Mouse (Mus musculus): ENCODE measurements around the gene Mical1.

Mical1 gene

DNA sequence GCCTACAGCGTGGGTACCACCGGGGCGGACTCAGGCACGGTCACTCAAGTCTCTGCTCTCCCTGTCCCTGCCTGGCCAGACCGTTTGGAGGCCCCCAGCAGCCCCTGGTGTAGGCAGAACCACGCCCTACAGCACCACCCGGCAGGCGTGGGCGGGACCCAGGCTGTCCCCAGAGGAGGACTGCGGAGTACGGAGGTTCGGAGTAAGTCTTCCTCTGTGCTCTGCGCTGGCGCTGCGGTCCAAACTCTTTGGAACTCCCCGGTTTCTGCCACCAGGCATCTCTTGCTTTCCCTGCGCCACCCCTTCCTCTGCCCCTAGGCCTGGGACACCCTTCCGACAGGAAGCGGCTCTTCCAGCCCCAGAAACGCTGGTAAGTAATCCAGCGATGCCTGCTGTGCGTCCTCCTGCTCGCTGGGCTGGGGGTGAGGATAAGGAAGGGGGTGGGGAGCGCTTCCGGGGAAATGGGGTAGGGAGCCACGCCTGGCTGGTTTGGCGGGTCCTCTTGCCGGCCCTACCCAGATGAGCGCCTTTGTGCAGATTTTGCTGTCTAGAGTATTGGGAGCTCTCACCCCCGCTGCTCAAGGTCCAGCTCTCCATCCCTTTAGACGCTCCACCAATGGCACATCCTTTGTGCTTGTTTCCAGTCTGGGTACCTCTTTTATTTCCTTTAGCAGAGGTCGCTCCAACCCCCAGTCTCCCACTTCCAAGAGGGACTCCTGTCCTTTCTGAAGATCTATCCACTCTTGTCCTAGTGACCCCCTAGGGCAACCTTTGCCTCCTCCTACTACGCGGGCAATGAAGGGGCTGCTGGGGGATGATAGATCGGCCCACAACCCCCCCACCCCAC, at the start of gene Mical1:
Gene Mical1, plus strand, starts transcription at position 144 of the 847 bp plus-strand sequence.
- no peak for DNase-seq (ENCODE audit: low read depth, low spot score)

DNA sequence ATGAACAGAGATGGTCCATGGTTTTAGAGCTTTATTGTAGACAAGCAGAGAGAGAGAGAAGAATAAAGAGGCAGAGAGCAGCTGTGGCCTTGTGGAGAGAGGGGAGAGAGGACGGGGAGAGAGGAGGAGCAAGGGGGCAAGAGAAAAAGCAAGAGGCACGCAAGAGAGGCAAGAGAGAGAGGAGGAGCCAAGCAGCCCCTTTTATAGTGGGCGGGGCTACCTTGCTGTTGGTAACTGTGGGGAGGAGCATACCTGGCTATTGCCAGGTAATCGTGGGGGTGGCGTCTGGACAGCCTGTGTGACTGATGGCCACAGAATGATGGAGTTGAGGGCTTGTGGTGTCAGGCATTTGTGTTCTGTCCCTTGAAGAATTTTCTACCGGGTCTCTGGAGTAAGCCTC, 49.7 kb upstream of the Mical1 start:
- DNase-seq (ENCODE audit: low read depth, low spot score) = no peak

DNA sequence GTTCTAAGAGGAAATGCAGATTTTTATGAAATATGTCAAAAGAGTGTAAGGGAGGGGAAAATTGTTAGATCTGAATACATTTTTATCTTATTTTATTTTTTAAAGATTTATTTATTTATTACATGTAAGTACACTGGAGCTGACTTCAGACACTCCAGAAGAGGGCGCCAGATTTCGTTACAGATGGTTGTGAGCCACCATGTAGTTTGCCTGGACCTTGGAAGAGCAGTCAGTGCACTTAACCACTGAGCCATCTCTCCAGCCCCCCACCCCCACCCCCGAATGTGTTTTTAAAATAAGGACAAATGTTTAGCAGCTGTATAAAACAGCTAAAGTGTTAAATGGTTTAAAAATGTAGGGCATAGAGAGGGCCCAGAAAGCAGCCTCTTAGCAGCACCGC, 41.5 kb upstream of the Mical1 start:
- DNase-seq (ENCODE audit: low read depth, low spot score) = no peak

DNA sequence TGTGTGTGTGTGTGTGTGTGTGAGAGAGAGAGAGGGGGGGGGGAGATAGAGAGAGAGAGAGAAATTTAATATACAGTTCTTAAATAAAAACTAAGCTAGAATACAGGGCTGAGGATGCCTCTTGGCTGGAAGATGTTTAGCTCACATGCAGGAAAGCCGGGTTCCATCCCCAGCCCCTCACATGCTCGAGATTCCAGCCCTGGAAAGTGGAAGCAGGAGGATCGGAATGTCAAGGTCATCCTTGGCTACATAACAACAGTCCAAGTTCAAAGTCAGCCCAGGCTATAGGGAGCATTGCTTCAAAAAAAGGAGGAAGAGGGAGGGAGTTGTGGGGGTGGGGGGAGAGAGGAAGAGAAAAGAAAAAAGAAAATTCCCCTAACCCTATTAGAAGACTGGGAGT, 41.0 kb upstream of the Mical1 start:
- DNase-seq (ENCODE audit: low read depth, low spot score) = no peak

DNA sequence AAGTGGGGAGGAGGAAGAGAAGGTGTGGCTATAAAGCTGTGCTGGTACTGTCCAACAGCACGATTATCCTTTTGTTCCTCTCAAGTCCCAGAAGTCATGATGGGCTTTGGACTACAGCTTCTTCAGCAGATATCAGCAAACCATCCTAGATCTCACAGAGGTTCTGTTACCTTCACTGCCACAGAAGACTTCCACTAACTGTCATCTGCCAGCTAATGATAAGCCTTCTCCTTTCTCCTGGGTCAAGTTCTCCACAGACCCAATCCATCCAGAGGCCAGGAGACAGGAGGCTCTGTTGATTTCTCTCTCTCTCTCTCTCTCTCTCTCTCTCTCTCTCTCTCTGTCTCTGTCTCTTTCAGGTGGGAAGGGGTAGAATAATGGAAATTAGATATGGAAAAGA, 27.9 kb upstream of the Mical1 start:
- no peak for DNase-seq (ENCODE audit: low read depth, low spot score)

DNA sequence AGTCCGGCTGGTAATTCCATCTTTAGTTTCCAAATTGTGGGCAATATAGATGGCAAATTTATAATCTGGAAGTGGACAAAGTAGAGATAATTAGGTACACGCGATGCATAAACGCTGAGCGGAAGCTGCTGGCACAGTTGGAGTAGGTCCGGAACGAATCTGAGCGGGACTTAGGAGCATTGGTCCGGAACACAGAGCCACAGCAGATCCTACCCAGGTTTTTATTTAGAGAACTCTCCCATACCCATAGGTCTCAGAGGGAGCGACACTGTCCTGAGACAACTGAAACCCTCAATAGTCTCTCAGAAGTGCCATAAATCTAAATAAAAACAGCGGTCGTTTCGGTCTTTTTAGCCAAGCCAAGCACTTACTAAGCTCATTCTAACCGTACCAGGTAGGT, 26.4 kb upstream of the Mical1 start:
- DNase-seq (ENCODE audit: low read depth, low spot score) = no peak

DNA sequence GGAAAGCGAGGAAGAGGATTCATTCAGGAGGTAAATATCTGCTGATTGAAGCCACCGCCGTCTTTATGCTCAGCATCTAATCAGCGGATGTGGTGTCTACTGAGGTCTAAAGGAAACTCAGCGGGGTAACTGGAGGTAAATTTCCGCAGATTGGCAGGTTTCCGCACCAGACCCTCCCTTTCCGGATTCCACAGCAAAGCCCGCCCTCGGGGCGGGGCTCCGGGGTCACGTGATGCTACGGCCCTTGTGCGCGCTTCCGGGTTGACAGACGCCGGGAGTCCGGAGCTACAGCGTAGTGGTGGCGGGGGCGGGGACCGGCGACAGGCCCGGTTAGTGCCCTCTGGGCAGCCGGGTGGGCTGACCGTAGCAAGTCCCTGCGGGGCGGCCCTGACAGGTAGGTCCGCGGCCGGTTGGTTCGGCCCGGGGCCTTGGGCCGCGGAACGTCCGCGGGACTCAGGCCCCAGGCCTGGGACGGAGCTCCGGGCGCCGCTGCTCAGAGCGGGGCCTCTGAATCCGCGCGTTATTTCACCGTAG, 25.9 kb upstream of the Mical1 start, which contains the start of gene Zbtb24:
Gene Zbtb24, plus strand, starts transcription at position 247 of the 534 bp plus-strand sequence.
- peak; percentile 95 for DNase-seq (ENCODE audit: low read depth, low spot score)

DNA sequence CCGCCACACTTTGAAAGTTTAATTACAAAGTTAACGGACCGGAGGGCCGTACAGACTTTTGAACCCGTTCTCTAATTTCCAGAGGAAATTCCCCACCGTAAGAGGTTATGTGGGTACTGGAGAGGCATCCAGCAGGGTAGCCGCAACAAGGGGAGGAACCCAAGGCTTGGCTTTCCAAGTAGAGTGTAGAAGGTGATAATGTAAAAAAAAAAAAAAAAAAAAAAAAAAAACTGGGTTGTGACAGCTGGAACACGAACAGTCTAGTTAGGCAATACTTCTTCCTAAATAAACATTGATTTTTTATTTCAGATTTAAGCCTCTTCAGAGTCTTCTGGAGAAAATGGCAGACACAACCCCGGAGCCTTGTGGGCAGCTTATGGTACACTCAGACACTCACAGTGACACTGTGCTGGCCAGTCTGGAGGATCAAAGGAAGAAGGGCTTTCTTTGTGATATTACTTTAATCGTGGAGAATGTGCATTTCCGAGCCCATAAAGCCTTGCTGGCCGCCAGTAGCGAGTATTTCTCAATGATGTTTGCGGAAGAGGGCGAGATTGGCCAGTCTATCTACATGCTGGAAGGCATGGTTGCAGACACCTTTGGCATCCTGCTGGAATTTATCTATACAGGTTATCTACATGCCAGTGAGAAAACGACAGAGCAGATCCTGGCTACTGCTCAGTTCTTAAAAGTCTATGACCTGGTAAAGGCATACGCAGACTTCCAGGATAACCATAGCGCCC, 25.2 kb upstream of the Mical1 start:
- no peak for DNase-seq (ENCODE audit: low read depth, low spot score)

DNA sequence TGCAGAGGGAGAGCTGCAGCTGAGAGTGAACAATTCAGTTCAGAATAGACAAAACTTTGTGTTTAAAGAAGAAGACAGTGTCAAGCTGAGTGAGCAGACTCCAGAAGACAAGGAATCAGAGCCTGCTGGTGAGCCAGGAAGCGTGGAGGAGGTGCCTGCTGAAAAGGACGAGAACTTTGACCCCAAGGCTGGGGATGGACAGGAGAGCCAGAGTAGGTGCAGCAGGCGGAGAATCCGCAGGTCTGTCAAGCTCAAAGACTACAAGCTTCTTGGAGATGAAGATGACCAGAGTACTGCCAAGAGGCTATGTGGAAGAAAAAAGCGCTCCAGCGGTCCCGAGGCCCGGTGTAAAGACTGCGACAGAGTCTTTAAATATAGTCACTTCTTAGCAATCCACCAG, 24.5 kb upstream of the Mical1 start:
- DNase-seq (ENCODE audit: low read depth, low spot score) = no peak

DNA sequence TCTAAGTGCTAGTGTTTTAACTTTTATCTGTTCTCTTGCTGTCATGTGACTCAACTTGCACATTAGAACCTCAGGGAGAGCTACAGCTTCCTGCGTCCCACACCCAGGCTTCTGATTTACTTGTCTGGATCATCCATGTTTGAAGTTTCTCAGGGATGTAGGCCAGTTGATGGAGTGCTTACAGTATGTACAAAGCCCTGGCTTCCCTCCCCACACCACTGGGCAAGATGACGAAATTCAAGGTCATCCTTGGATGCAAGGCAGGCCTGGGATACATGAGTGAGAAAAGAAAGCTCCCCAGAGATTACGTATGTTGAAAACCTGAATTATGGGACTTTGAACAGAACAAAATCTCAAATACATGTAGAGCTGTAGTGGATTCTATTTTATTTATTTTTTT, 23.3 kb upstream of the Mical1 start:
- DNase-seq (ENCODE audit: low read depth, low spot score) = no peak

DNA sequence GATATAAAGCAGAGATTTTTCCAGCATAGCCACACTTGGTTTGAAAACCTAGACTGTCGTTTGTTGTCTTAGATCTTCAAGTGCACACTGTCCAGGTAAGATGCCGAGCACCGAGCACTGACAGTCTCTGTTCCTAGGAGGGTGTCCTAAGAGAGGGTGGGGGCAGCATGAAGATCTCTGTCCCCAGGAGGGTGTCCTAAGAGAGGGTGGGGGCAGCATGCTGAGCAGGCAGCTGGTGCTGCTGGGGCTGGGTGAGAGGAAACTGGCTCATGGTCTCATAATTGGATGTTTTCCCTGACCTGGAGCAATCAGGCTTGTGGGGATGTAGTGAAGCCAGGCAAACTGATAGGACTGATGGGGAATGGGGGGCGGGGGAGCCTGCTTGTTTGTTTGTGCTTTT, 16.1 kb upstream of the Mical1 start:
- DNase-seq (ENCODE audit: low read depth, low spot score) = no peak

DNA sequence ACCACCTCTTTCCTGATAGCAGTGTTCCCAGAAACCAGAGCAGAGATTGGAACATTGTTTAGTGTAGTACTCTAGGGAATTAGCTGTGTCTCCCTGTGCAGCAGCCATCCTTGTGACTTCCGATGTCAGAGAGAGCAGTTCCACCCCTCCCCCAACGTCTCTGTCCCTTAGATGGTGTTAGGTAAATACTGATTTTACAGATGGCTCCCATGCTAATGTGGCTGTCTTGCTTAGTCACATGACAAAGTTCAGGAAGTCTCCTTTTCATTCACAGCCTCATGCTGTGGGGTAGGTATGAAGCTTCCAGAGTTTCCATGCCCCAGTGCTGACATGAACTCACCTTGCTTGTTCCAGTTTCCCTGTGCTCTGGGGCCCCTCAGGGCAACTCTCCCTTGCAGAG, 15.6 kb upstream of the Mical1 start:
- DNase-seq (ENCODE audit: low read depth, low spot score) = no peak

DNA sequence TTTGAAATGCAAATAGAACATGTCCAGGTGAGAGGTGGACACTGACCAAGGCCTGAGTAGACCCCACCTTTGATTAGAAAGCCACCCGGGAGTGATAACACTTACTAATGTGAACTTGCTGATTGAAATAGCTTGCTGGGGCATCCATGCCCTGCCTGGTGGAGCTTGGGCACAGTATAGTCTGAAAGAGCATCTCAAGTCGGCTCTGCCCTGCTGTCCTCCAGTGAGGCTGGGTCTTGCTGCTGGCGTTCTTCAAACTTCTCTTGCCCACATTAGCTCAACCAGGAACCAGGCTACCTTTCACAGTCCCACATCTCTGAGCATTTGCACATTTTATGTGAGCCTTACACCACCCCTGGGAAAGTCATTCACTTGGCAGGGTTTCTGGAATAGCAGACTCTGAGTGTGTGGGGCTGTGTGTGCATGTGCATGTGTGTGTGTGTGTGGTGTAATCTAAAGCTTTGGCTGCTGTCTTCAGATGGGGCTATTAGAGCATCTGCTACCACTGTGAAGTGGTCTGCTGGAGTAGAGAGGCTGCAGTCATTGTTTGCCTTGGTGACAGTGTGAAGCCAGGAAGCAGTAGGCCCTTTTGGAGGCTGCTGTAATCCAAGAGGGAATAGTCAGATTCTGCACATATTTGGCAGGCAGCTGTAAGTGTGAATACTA, 14.9 kb upstream of the Mical1 start:
- no peak for DNase-seq (ENCODE audit: low read depth, low spot score)

DNA sequence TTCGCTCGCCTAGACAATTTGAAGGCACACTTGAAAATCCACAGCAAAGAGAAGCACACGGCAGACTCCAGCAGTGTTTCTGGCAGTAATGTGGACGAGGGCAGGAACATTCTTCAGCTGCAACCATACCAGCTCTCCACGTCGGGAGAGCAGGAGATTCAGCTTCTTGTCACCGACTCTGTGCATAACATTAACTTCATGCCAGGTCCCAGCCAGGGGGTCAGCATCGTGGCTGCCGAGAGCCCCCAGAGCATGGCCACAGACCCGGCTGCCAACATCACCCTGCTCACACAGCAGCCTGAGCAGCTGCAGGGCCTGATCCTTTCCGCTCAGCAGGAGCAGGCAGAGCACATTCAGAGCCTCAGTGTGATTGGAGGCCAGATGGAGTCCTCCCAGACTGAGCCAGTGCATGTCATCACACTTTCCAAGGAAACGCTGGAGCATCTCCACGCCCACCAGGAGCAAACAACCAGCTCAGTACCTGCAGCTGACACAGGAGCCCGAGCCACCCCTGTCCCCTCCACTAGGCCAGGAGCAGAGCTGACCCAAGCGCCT, 11.6 kb upstream of the Mical1 start:
- DNase-seq (ENCODE audit: low read depth, low spot score) = no peak

DNA sequence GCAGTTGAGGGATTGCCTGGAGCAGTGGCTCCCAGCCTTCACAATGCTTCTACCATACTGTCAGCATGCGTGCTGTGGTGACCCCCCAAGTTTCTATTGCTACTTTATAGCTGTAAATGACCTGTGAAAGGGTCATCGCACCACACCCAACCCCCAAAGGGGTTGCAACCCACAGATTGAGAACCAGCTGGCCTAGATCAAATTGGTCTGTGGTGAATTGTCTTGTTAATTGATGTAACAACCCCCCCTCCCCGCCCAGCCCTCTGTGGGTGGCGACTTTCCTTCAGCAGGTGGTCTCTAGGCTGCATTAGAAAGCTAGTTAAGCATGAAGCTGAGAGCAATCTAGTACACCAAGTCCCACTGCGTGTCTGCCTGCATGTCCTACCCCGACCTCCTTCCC, 8.8 kb upstream of the Mical1 start:
- no peak for DNase-seq (ENCODE audit: low read depth, low spot score)

DNA sequence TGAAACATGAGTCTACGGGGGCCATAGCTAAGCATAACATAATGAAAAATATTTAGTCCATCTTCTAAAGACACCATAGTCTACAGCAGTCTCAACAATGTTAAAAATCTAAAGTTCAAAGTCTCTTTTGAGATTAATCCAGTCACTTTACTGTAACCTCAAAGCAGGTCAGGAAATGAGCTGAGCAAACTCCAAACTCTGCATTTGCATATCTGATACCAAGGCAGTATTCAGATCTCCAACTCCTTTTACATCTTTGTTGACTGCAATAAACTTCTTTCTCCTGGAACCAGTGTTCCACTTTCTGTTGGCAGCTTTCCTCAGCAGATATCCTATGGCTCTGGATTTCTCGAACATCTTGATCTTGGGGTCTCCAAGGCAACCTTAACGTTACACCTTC, 5.4 kb upstream of the Mical1 start:
- DNase-seq (ENCODE audit: low read depth, low spot score) = no peak

DNA sequence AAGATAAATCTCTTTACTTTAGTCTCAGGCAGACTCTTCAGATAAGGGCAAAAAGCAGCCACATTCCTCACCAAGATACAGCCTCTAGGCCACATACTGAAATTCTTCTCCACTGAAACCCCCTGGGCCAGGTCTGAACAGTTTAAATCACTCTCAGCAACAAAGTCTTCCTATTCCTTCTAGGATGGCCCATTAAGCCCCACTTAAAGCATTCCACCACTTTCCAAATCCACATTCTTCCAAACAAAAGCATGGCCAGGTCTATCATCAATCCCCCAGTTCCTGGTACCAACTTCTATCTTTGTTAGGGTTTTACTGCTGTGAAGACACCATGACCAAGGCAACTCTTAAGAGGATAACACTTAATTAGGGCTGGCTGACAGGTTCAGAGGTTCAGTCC, 3.6 kb upstream of the Mical1 start:
- no peak for DNase-seq (ENCODE audit: low read depth, low spot score)

DNA sequence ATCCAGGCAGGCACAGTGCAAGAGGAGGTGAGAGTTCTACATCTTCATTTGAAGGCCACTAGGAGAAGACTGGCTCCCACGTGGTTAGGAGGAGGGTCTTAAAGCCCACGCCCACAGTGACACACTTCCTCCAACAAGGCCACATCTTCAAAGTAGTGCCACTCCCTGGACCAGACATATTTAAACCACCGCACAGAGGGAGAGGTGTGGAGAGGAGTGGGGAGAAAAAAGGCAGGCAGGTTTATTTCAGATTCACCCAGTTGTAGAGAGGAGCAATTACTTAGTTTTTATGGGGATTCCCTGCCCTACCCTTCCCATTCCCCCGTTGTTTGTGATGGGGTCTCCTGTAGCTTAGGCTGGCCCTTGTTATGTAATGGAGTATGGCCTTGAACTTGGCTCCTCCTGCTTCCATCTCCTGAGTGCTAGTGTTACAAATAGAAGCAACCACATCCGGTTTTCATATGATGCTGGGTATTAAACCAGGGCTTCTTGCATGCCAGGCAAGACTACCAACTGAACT, 3.1 kb upstream of the Mical1 start:
- no peak for DNase-seq (ENCODE audit: low read depth, low spot score)

DNA sequence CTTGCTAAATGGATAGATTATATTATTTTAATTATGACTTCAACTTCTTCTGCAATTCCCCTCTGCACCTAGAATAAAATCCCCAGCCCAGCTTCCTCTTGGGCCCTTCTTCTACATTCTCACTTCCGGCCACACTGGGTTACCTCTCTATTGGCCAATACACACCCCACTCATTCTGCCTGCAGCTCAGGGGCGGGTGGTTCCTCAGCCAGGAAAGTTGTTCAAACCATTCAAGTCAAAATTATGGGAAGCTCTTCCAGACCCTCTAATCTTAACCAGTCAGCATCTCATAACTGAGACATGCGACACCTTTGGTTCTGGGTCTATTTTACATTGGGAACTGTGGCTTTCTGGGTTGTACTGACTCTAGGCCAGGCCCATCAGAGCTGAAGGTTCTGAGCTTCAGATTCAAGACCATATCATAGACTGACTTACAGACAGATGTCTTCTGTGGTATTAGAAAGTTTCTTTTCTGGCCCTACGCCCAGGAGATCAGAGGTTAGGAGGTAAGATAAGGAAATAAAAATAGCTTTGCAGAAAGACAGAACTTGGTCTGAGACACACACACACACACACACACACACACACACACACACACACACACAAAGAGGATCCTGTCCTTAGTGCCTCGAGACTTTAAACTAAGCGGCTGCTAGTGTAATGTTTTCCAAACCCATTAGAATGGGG, 2.2 kb upstream of the Mical1 start:
- DNase-seq (ENCODE audit: low read depth, low spot score) = no peak

DNA sequence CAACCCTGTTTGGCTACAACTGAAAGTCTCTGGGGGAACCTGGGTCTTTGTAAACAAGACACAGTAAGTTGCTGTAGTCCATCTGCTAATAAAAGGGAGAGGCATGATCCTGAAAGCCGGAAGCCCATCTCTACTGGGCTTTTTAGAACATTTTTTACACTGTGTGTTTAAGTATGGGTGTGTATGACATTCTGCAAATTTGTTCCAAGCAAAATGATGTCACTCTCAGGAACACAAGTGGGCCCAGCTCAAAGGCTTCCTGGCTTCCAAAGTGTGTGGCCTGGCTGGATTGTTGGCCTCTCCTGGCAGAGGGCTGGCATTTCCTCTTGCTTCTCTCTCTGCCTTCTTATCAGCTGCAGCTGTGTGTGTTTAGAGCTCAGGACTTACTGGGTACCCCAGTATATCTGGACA, 1.1 kb upstream of the Mical1 start:
- no peak for DNase-seq (ENCODE audit: low read depth, low spot score)

DNA sequence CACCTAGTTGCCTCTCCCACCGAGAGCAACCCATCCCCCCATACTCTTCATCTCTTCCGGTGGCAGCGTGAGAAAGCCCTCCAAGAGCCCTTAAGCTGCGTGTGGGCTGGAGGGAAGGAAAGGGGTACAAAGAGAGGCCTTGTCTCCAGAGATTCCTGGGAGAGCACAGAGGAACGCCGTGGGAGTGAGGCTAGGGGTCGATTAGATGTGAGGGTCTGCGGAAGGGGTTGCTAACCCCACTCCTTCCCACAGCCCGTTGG, 834 bp downstream of the Mical1 start:
- no peak for DNase-seq (ENCODE audit: low read depth, low spot score)

All from embryo, embryonic 11.5 days (tissue).